Mouse (Mus musculus) lung, embryonic 14.5 days (tissue): ENCODE measurements around the gene Afdn. TPM values are rescaled to one million over a fixed set of nuclear protein-coding genes. Genes with fewer than 3 reads are reported as not detected.

Source experiments
- ATAC-seq: fragments of 200-750 bp; cut with Nextera tagmentation; 2 replicates; pipeline ENCODE4 v1.8.0; 2017; ENCODE audit warnings: mild to moderate bottlenecking, moderate TSS enrichment, moderate library complexity; ENCODE audit not compliant: insufficient read depth
- DNase-seq: peaks from one replicate; pipeline ENCODE4 v3.0.0-alpha.2; 2015
- H3K27ac ChIP-seq: fragments of 300-500 bp; sonication (generic); 2 replicates; pipeline ENCODE4 v1.5.1; 2014; ENCODE audit warnings: low read depth, mild to moderate bottlenecking, moderate library complexity
- H3K27me3 ChIP-seq: fragments of 300-500 bp; sonication (generic); 2 replicates; pipeline ENCODE4 v1.6.1; 2014; ENCODE audit warnings: low read length, control low read depth; ENCODE audit not compliant: insufficient read depth
- H3K36me3 ChIP-seq: fragments of 300-500 bp; sonication (generic); 2 replicates; pipeline ENCODE4 v1.6.1; 2014; ENCODE audit warnings: control low read depth; ENCODE audit not compliant: insufficient read depth
- H3K4me1 ChIP-seq: fragments of 300-500 bp; sonication (generic); 2 replicates; pipeline ENCODE4 v1.6.1; 2014; ENCODE audit warnings: antibody characterized with exemption, control low read depth; ENCODE audit not compliant: insufficient read depth
- H3K4me2 ChIP-seq: fragments of 300-500 bp; sonication (generic); 2 replicates; pipeline ENCODE4 v1.6.1; 2014; ENCODE audit warnings: mild to moderate bottlenecking
- H3K4me3 ChIP-seq: fragments of 300-500 bp; sonication (generic); 2 replicates; pipeline ENCODE4 v1.5.1; 2014; ENCODE audit warnings: low read depth, low read length
- H3K9ac ChIP-seq: fragments of 300-500 bp; sonication (generic); 2 replicates; pipeline ENCODE4 v1.6.1; 2014
- H3K9me3 ChIP-seq: fragments of 300-500 bp; sonication (generic); 2 replicates; pipeline ENCODE4 v1.6.1; 2016; ENCODE audit warnings: low read depth, low read length, control low read depth
- CTCF ChIP-seq: IDR thresholded peaks from 2 replicates; pipeline ENCODE4 v1.5.1; 2016; ENCODE audit warnings: antibody characterized with exemption, low read depth
- WGBS: fragments of 180-500 bp; shearing (Covaris S2); extraction: QIAGEN DNeasy Blood & Tissue Kit; methylation state at CpG from one replicate; pipeline ENCODE4 v1.1.7; 2014; 5-methylcytosine and 5-hydroxymethylcytosine counted together
- polyA plus RNA-seq: library from polyadenylated mRNA; unstranded; fragments of >200 nt; fragmentation: Nextera tagmentation; extraction: Ambion mirVana; gene quantifications from 2 replicates; pipeline ENCODE4 v1.2.1, GENCODE M21; 2014

Afdn gene
- polyA plus RNA-seq, 1 experiment from 2014 or later: 138 TPM

GRCm38 (mm10) chr17:13730980-13731726 lies 29.2 kb upstream of the Afdn start:
- DNase-seq: no peak
- WGBS: 92% methylated on average over 6 of the region's 6 CpGs
- Histone ChIP-seq H3K9ac (no peak overlapping the region), H3K4me2 (no peak overlapping the region), H3K4me1 (peaks cover 13% of the 10 kb centered on the region; the same call in 1 of the 2 replicates), H3K27ac (no peak overlapping the region), H3K9me3 (no peaks in the 10 kb centered on the region), H3K4me3 (no peak overlapping the region), H3K36me3 (no peaks in the 10 kb centered on the region), H3K27me3 (no peaks in the 10 kb centered on the region)
- no peak for ATAC-seq
- TF ChIP-seq CTCF: no peak

GRCm38 (mm10) chr17:13731727-13732112 lies 28.6 kb upstream of the Afdn start:
- H3K4me1 ChIP-seq: peaks cover 13% of the 10 kb centered on the region; the same call in 1 of the 2 replicates
- WGBS: 66% methylated on average over 4 of the region's 4 CpGs
- ATAC-seq (no peak), DNase-seq (no peak)
- H3K9ac ChIP-seq: no peak overlapping the region
- no peak overlapping the region for H3K4me3 ChIP-seq
- no peaks in the 10 kb centered on the region for H3K36me3 ChIP-seq
- no peaks in the 10 kb centered on the region for H3K27me3 ChIP-seq
- TF ChIP-seq CTCF: no peak
- no peak overlapping the region for H3K27ac ChIP-seq
- H3K4me2 ChIP-seq: no peak overlapping the region
- H3K9me3 ChIP-seq: no peaks in the 10 kb centered on the region

DNA sequence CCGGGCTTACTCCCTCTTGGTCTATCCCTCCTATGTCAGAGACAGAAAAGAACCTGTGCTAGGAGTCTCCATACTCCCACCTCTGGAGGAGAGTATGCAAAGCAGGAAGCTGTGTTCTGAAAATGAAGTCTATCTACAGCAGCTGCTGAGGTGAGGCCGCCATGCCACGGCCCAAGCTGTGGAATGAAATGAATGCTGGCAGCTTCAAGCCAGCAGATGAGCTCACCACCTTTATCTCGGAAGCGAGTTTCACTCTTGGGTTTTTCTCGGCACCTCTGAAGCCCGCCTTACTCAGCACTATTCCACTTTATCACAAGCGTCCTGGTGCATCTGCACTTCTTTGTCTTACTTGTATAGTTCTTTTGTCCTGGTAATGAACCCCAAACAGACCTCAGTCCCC lies 27.7 kb upstream of the Afdn start:
- Histone ChIP-seq H3K27me3 (no peaks in the 10 kb centered on the region), H3K9me3 (no peaks in the 10 kb centered on the region), H3K36me3 (no peaks in the 10 kb centered on the region), H3K4me3 (no peak overlapping the region), H3K4me2 (peak overlapping the region; percentile 10; the same call in 1 of the 2 replicates), H3K9ac (no peak overlapping the region), H3K4me1 (peaks cover 13% of the 10 kb centered on the region; the same call in 1 of the 2 replicates), H3K27ac (peak overlapping the region; percentile 43; the same call in 1 of the 2 replicates)
- 32% methylated on average over 8 of the region's 8 CpGs for WGBS
- ATAC-seq: no peak
- DNase-seq: peak; percentile 49
- TF ChIP-seq CTCF: no peak

- Histone ChIP-seq H3K4me2 (no peak overlapping the region), H3K4me3 (no peak overlapping the region), H3K4me1 (peaks cover 13% of the 10 kb centered on the region; the same call in 1 of the 2 replicates), H3K27me3 (no peaks in the 10 kb centered on the region), H3K9ac (no peak overlapping the region), H3K36me3 (no peaks in the 10 kb centered on the region), H3K27ac (no peak overlapping the region), H3K9me3 (no peaks in the 10 kb centered on the region)
- DNase-seq: no peak
- TF ChIP-seq CTCF: no peak
- no peak for ATAC-seq
- WGBS: 77% methylated on average over 5 of the region's 5 CpGs
Observed at GRCm38 (mm10) chr17:13733971-13734370, 26.4 kb upstream of the Afdn start.

DNA sequence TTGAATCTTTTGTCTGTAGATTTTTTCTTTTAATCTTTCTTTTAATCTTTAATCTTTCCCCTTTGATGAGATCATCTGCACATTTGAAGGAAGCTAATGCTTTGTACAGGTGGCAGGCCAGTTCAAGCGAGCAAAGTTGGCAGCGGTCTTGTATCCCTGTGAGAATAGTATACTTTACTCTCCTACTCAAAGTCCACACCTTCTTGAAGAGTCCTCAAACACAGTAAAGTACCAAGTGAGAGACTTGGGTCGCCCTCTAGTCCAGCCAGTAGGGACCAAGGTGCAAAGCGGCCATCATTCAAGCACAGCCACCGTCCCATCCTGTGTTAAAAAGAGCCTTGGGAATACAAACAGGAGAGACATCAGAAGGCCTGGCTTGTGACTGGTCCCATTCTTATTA lies 25.3 kb upstream of the Afdn start:
- no peak overlapping the region for H3K4me3 ChIP-seq
- TF ChIP-seq CTCF: no peak
- H3K9me3 ChIP-seq: no peaks in the 10 kb centered on the region
- peaks cover 13% of the 10 kb centered on the region; the same call in 1 of the 2 replicates for H3K4me1 ChIP-seq
- WGBS: 60% methylated on average over 5 of the region's 5 CpGs
- no peaks in the 10 kb centered on the region for H3K27me3 ChIP-seq
- H3K4me2 ChIP-seq: no peak overlapping the region
- no peak overlapping the region for H3K9ac ChIP-seq
- ATAC-seq (no peak), DNase-seq (no peak)
- H3K27ac ChIP-seq: peak overlapping the region; percentile 44; the same call in 1 of the 2 replicates
- no peaks in the 10 kb centered on the region for H3K36me3 ChIP-seq

DNA sequence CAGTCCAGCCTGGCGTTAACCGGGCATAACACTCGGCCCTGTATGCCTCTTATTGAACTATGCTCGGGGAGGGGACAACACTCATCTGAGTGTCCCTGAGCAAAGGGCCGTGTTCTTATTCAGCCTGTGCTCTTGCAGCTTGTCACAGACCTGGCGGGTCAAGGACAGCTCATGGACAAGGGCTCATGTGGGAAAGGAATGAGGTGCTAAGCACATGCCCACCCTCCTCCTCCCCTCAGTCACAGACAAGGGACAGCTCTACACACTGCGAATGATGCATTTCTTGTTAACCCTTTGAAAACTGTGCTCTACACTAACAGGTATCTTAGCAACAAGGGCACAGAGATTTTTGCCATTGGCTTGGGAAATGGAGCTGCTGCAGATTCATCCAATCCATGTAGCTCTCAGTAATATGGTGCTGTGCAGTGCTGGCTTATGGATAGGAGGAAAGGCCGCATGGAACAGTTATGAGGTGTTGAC lies 24.5 kb upstream of the Afdn start:
- Histone ChIP-seq H3K27ac (no peak overlapping the region), H3K9ac (no peak overlapping the region), H3K4me1 (peaks cover 16% of the 10 kb centered on the region), H3K4me3 (no peak overlapping the region), H3K27me3 (no peaks in the 10 kb centered on the region), H3K36me3 (no peaks in the 10 kb centered on the region), H3K4me2 (no peak overlapping the region), H3K9me3 (no peaks in the 10 kb centered on the region)
- peak; percentile 22; the same call in 1 of the 2 replicates for ATAC-seq
- no peak for DNase-seq
- no peak for TF ChIP-seq CTCF
- 29% methylated on average over 8 of the region's 8 CpGs for WGBS

DNA sequence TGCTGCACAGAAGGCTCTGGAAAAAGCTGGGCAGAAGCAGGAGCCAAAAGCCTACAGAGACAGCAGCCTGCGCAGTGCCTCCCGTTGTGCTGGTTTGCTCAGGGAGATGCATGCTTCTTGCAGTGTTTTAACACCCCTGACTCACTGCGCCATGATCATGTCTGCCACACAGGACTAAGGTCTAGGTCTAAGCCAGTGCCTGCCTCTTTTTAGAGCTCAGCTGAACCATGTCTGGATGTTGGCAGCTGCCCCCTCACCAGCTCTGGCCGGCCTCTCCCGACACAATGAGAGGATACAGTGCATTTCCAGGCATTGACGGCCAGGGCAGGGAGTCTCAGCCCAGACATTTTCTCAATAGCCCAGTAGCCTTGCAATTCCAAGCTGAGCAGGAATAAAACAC lies 23.0 kb upstream of the Afdn start:
- 51% methylated on average over 6 of the region's 6 CpGs for WGBS
- H3K36me3 ChIP-seq: no peaks in the 10 kb centered on the region
- no peak overlapping the region for H3K4me2 ChIP-seq
- ATAC-seq (no peak), DNase-seq (peak; percentile 45)
- H3K27ac ChIP-seq: peak overlapping the region; percentile 50; the same call in 1 of the 2 replicates
- H3K9ac ChIP-seq: no peak overlapping the region
- H3K4me3 ChIP-seq: no peak overlapping the region
- TF ChIP-seq CTCF: no peak
- H3K9me3 ChIP-seq: no peaks in the 10 kb centered on the region
- H3K27me3 ChIP-seq: no peaks in the 10 kb centered on the region
- H3K4me1 ChIP-seq: peaks cover 27% of the 10 kb centered on the region
